Mouse (Mus musculus): ENCODE data around the gene Cwc22. TPM values are rescaled to one million over a fixed set of nuclear protein-coding genes. Genes with fewer than 3 reads are reported as not detected.

Gene Cwc22
- polyA plus RNA-seq, 1 experiment from 2014 or later: 36.8 TPM

DNA sequence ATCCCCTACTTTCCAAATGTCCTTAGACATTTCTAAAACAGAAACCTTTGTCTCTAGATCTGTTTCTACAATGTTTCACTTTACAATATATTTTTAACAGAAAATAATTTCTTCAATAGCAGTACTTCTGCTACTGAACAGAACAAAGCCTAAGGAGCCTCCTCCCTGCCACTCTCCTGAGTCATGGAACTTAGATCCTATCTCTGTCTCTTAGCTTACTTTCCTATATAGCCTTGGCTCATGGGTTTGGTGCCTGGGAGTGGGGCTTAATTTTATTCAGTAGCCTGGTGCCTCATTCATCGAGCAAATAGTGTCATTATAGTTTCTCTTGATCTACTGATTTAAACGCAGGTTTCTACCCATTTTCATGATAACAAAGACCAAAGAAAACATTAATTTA is 4.2 kb downstream of the Cwc22 start:
- ATAC-seq (ENCODE audit: insufficient read depth, low FRiP score, low TSS enrichment): no peak

DNA sequence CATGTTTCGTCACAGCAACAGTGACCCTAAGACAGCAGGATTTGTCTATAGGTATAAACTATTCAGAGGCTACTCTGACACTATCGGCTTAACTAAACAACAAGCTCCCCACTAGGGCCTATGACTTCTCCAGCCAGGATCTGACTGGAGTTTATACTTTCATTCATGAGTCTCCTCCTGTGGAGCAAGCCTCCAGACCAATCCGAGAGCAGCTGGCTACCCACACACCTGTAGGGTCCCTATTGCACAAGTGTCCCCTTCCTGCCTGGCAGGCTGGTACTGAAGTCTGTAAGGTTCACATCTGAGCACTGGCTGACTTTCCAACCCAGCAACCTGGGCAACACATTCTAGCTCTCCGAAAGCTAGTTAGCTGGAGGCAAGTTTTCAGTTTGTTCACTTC is 7.9 kb downstream of the Cwc22 start:
- Histone ChIP-seq H3K9me3 (ENCODE audit: control insufficient read depth, low read length) (no peaks in the 10 kb centered on the region), H3K4me1 (ENCODE audit: control insufficient read depth, insufficient read depth, low read length) (no peaks in the 10 kb centered on the region), H3K27me3 (ENCODE audit: control insufficient read depth, insufficient read depth, low read length) (no peaks in the 10 kb centered on the region), H3K9ac (ENCODE audit: low read length) (no peak overlapping the region), H3K27ac (ENCODE audit: low read depth, low read length) (no peak overlapping the region), H3K4me3 (ENCODE audit: low read depth, low read length) (no peak overlapping the region), H3K36me3 (ENCODE audit: control insufficient read depth, insufficient read depth, low read length) (peaks cover 6% of the 10 kb centered on the region), H3K4me2 (ENCODE audit: low read depth) (no peak overlapping the region)
- 96% methylated on average over 4 of the region's 4 CpGs for WGBS
- ATAC-seq (ENCODE audit: insufficient read depth, low FRiP score, low TSS enrichment) (no peak; the same call in 1 of the 2 replicates), DNase-seq (ENCODE audit: low spot score) (no peak)

More for the DNA sequence above, 4.2 kb downstream of the Cwc22 start:
- 86% methylated on average over 2 of the region's 2 CpGs for WGBS
- DNase-seq (ENCODE audit: low spot score): no peak
- no peaks in the 10 kb centered on the region for H3K9me3 ChIP-seq (ENCODE audit: control insufficient read depth, low read length)
- no peaks in the 10 kb centered on the region for H3K36me3 ChIP-seq (ENCODE audit: control insufficient read depth, insufficient read depth, low read length)
- H3K27ac ChIP-seq (ENCODE audit: low read depth, low read length): no peak overlapping the region
- no peak overlapping the region for H3K4me2 ChIP-seq (ENCODE audit: low read depth)
- no peaks in the 10 kb centered on the region for H3K27me3 ChIP-seq (ENCODE audit: control insufficient read depth, insufficient read depth, low read length)
- H3K4me3 ChIP-seq (ENCODE audit: low read depth, low read length): no peak overlapping the region
- H3K4me1 ChIP-seq (ENCODE audit: control insufficient read depth, insufficient read depth, low read length): no peaks in the 10 kb centered on the region
- no peak overlapping the region for H3K9ac ChIP-seq (ENCODE audit: low read length)

DNA sequence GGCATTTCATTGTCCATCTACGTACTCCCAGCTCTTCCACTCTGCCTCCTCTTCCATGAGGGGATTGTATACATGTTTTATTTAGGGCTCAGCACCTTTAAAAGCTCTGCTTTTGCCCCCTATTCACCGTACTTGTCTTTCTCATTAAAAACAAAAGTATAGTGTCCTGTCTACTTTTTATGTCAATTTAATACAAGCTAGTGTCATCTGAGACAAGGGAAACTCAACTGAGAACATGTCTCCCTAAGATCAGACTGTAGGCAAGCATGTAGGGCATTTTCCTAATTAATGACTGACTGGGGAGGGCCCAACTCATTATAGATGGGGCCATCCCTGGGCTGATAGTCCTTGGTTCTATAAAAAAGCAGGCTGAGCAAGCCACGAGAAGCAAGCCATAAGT is 8.4 kb downstream of the Cwc22 start:
- Histone ChIP-seq H3K27ac (ENCODE audit: low read depth, low read length) (no peak overlapping the region), H3K4me1 (ENCODE audit: control insufficient read depth, insufficient read depth, low read length) (no peaks in the 10 kb centered on the region), H3K4me3 (ENCODE audit: low read depth, low read length) (no peak overlapping the region), H3K9me3 (ENCODE audit: control insufficient read depth, low read length) (no peaks in the 10 kb centered on the region), H3K9ac (ENCODE audit: low read length) (no peak overlapping the region), H3K4me2 (ENCODE audit: low read depth) (no peak overlapping the region), H3K36me3 (ENCODE audit: control insufficient read depth, insufficient read depth, low read length) (peaks cover 6% of the 10 kb centered on the region), H3K27me3 (ENCODE audit: control insufficient read depth, insufficient read depth, low read length) (no peaks in the 10 kb centered on the region)
- DNase-seq (ENCODE audit: low spot score) (no peak), ATAC-seq (ENCODE audit: insufficient read depth, low FRiP score, low TSS enrichment) (no peak)
- WGBS: 85% methylated on average over 3 of the region's 3 CpGs

DNA sequence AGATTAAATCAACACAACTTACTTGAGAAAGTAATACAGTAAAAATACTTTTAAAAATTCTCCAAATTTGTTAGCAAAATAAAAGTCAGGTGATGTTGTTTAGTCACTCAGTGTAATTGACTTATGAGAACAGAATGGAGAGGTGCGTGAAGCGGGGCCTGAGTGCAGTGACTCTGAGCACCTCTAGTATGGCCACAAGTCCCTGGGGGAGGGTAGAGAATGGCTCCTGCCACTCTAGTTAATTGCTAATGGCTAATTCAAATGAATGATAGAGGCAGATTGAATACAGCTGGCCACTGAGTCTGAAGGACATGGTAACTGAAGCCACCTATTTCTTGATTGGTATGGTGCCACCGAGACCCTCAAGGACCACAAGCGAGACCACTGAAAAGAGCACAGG is 12.0 kb downstream of the Cwc22 start:
- Histone ChIP-seq H3K9me3 (ENCODE audit: control insufficient read depth, low read length) (no peaks in the 10 kb centered on the region), H3K27me3 (ENCODE audit: control insufficient read depth, insufficient read depth, low read length) (no peaks in the 10 kb centered on the region), H3K4me2 (ENCODE audit: low read depth) (no peak overlapping the region), H3K36me3 (ENCODE audit: control insufficient read depth, insufficient read depth, low read length) (peaks cover 6% of the 10 kb centered on the region), H3K27ac (ENCODE audit: low read depth, low read length) (no peak overlapping the region), H3K9ac (ENCODE audit: low read length) (no peak overlapping the region), H3K4me1 (ENCODE audit: control insufficient read depth, insufficient read depth, low read length) (no peaks in the 10 kb centered on the region), H3K4me3 (ENCODE audit: low read depth, low read length) (no peak overlapping the region)
- DNase-seq (ENCODE audit: low spot score) (no peak), ATAC-seq (ENCODE audit: insufficient read depth, low FRiP score, low TSS enrichment) (no peak)
- 89% methylated on average over 4 of the region's 4 CpGs for WGBS

DNA sequence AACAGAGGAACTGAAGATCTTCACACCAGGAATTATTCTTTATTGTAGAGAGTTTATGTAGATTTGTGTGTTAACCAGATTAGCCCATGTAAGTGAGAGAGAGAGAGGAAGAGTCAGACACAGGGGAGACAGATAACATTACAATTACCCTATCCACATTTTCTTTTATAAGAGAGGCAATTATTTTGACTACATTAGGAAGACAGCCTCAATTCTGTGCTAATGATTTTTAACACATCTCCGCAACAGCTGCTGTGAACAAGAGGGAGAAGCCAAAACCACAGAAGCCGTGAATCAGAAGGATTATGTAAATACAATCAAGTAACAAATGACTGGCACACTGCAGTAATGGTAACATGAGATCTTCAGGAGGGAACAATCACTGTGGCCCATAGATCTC is 12.5 kb downstream of the Cwc22 start:
- ATAC-seq (ENCODE audit: insufficient read depth, low FRiP score, low TSS enrichment) (no peak), DNase-seq (ENCODE audit: low spot score) (no peak)
- Histone ChIP-seq H3K27ac (ENCODE audit: low read depth, low read length) (no peak overlapping the region), H3K27me3 (ENCODE audit: control insufficient read depth, insufficient read depth, low read length) (no peaks in the 10 kb centered on the region), H3K9me3 (ENCODE audit: control insufficient read depth, low read length) (no peaks in the 10 kb centered on the region), H3K36me3 (ENCODE audit: control insufficient read depth, insufficient read depth, low read length) (peaks cover 6% of the 10 kb centered on the region), H3K4me1 (ENCODE audit: control insufficient read depth, insufficient read depth, low read length) (no peaks in the 10 kb centered on the region), H3K4me3 (ENCODE audit: low read depth, low read length) (no peak overlapping the region), H3K4me2 (ENCODE audit: low read depth) (no peak overlapping the region), H3K9ac (ENCODE audit: low read length) (no peak overlapping the region)
- whole genome bisulfite sequencing: 75% methylated on average over 2 of the region's 2 CpGs

DNA sequence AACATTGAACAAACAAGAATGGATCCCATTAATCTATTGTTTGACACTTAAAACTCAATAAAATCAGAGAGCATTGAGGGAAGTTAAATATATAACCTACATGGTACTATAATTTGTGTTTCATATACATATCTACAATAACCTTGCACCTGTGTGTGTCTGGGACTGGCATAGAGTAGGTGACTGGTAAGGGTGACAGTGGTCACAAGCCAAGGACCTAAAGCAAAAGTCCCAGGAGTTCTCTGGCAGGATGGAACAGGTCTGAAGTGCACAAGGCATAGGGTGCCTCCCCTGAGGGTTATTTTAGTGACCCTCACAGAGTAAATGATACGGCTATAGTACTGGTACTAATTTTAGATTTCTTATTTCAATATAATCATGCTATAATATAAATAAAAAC is 14.2 kb downstream of the Cwc22 start:
- H3K36me3 ChIP-seq (ENCODE audit: control insufficient read depth, insufficient read depth, low read length): peaks cover 8% of the 10 kb centered on the region
- no peaks in the 10 kb centered on the region for H3K4me1 ChIP-seq (ENCODE audit: control insufficient read depth, insufficient read depth, low read length)
- H3K27ac ChIP-seq (ENCODE audit: low read depth, low read length): no peak overlapping the region
- no peak overlapping the region for H3K4me3 ChIP-seq (ENCODE audit: low read depth, low read length)
- H3K9me3 ChIP-seq (ENCODE audit: control insufficient read depth, low read length): no peaks in the 10 kb centered on the region
- H3K4me2 ChIP-seq (ENCODE audit: low read depth): no peak overlapping the region
- 92% methylated on average over 1 of the region's 1 CpGs for WGBS
- H3K27me3 ChIP-seq (ENCODE audit: control insufficient read depth, insufficient read depth, low read length): no peaks in the 10 kb centered on the region
- ATAC-seq (ENCODE audit: insufficient read depth, low FRiP score, low TSS enrichment): no peak
- no peak overlapping the region for H3K9ac ChIP-seq (ENCODE audit: low read length)
- no peak for DNase-seq (ENCODE audit: low spot score)

DNA sequence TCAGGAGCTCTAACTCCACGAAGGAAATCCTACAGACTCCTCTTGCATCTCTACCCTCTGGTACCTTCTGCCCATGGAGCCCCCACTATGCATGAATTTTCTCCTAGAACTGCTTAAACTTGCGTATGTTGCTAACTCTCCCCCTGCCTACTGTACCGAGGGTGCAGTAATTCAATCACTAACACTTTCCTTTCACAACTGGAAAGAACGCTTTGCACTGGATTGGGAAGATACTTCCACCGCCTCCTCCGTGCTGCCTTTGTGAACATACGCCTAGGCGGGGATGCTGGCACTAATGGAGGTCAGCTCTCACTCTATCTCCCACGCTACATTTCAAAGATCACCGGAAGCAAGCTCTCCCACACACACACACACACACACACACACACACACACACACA is 17.8 kb downstream of the Cwc22 start:
- 94% methylated on average over 10 of the region's 10 CpGs for WGBS

DNA sequence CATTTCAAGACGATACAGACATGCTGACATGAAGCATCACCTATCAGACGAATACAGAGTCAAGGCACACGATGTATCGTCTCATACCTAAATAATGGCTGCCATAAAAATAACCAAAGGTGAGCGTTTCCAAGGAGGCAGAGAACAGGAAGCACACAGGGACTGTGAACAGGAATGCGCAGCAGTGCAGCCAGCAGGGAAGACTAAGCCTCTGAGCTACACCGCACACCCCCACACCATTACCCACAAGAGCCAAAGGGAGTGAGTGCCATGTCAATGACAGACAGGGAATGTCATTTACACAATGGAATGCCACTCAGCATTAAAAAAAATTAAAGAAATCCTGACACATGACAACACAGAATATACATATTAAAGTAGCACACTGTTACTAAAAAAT is 19.7 kb downstream of the Cwc22 start:
- 86% methylated on average over 7 of the region's 7 CpGs for WGBS
- Histone ChIP-seq H3K27ac (ENCODE audit: low read depth, low read length) (no peak overlapping the region), H3K4me3 (ENCODE audit: low read depth, low read length) (no peak overlapping the region), H3K9me3 (ENCODE audit: control insufficient read depth, low read length) (no peaks in the 10 kb centered on the region), H3K4me2 (ENCODE audit: low read depth) (no peak overlapping the region), H3K36me3 (ENCODE audit: control insufficient read depth, insufficient read depth, low read length) (peaks cover 5% of the 10 kb centered on the region), H3K27me3 (ENCODE audit: control insufficient read depth, insufficient read depth, low read length) (no peaks in the 10 kb centered on the region), H3K4me1 (ENCODE audit: control insufficient read depth, insufficient read depth, low read length) (no peaks in the 10 kb centered on the region), H3K9ac (ENCODE audit: low read length) (no peak overlapping the region)
- DNase-seq (ENCODE audit: low spot score) (no peak), ATAC-seq (ENCODE audit: insufficient read depth, low FRiP score, low TSS enrichment) (no peak)

More for the DNA sequence above, 17.8 kb downstream of the Cwc22 start:
- Histone ChIP-seq H3K4me1 (ENCODE audit: control insufficient read depth, insufficient read depth, low read length) (no peaks in the 10 kb centered on the region), H3K4me2 (ENCODE audit: low read depth) (no peak overlapping the region), H3K9ac (ENCODE audit: low read length) (no peak overlapping the region), H3K36me3 (ENCODE audit: control insufficient read depth, insufficient read depth, low read length) (peaks cover 3% of the 10 kb centered on the region), H3K9me3 (ENCODE audit: control insufficient read depth, low read length) (no peaks in the 10 kb centered on the region), H3K27me3 (ENCODE audit: control insufficient read depth, insufficient read depth, low read length) (no peaks in the 10 kb centered on the region), H3K27ac (ENCODE audit: low read depth, low read length) (no peak overlapping the region), H3K4me3 (ENCODE audit: low read depth, low read length) (no peak overlapping the region)
- DNase-seq (ENCODE audit: low spot score): no peak
- no peak for ATAC-seq (ENCODE audit: insufficient read depth, low FRiP score, low TSS enrichment)

DNA sequence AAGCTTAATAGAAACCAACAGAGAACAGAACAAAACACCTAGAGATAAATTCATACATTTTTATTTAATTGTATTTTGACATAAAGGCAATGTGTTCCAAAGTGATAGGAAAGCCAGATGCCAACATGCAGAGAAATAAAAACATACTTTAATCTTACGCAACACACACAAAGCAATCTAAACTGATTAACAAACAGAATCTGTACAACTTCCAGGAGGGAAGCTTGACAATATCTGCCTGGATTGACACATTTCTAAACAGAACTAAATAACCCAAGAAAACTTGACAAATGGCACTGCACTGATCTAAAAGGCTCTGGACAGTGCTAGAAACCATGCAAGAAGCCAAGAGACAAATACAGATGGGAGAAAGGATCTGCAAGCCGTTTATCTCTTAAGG is 20.2 kb downstream of the Cwc22 start:
- no peaks in the 10 kb centered on the region for H3K27me3 ChIP-seq (ENCODE audit: control insufficient read depth, insufficient read depth, low read length)
- WGBS: 94% methylated on average over 2 of the region's 2 CpGs
- no peak overlapping the region for H3K4me3 ChIP-seq (ENCODE audit: low read depth, low read length)
- H3K9ac ChIP-seq (ENCODE audit: low read length): no peak overlapping the region
- H3K4me1 ChIP-seq (ENCODE audit: control insufficient read depth, insufficient read depth, low read length): no peaks in the 10 kb centered on the region
- ATAC-seq (ENCODE audit: insufficient read depth, low FRiP score, low TSS enrichment) (no peak), DNase-seq (ENCODE audit: low spot score) (no peak)
- no peak overlapping the region for H3K4me2 ChIP-seq (ENCODE audit: low read depth)
- H3K27ac ChIP-seq (ENCODE audit: low read depth, low read length): no peak overlapping the region
- no peaks in the 10 kb centered on the region for H3K9me3 ChIP-seq (ENCODE audit: control insufficient read depth, low read length)
- H3K36me3 ChIP-seq (ENCODE audit: control insufficient read depth, insufficient read depth, low read length): peaks cover 5% of the 10 kb centered on the region
